Mouse (Mus musculus) heart, embryonic 15.5 days (tissue): ENCODE results near the gene Cct5. TPM values are rescaled to one million over a fixed set of nuclear protein-coding genes. Genes with fewer than 3 reads are reported as not detected.

Experiments used
- ATAC-seq: fragments of 200-750 bp; cut with Nextera tagmentation; replicated peaks from 2 replicates; pipeline ENCODE4 v1.8.0; 2017; ENCODE audit warnings: low read depth, moderate TSS enrichment; ENCODE audit not compliant: insufficient number of reproducible peaks, insufficient read depth, low FRiP score
- H3K27ac ChIP-seq: fragments of 300-500 bp; sonication (generic); 2 replicates; pipeline ENCODE4 v1.5.1; 2015; ENCODE audit warnings: mild to moderate bottlenecking, inconsistent platforms
- H3K27me3 ChIP-seq: fragments of 300-500 bp; sonication (generic); 2 replicates; pipeline ENCODE4 v1.6.1; 2015; ENCODE audit warnings: inconsistent platforms
- H3K36me3 ChIP-seq: fragments of 300-500 bp; sonication (generic); 2 replicates; pipeline ENCODE4 v1.6.1; 2015; ENCODE audit warnings: mild to moderate bottlenecking, inconsistent platforms
- H3K4me1 ChIP-seq: fragments of 300-500 bp; sonication (generic); replicated peaks from 2 replicates; pipeline ENCODE4 v1.6.1; 2015; ENCODE audit warnings: inconsistent platforms
- H3K4me2 ChIP-seq: fragments of 300-500 bp; sonication (generic); 2 replicates; pipeline ENCODE4 v1.6.1; 2015; ENCODE audit warnings: inconsistent platforms, mild to moderate bottlenecking, moderate library complexity
- H3K4me3 ChIP-seq: fragments of 300-500 bp; sonication (generic); 2 replicates; pipeline ENCODE4 v1.5.1; 2015; ENCODE audit warnings: mild to moderate bottlenecking, inconsistent platforms
- H3K9ac ChIP-seq: fragments of 300-500 bp; sonication (generic); 2 replicates; pipeline ENCODE4 v1.6.1; 2015; ENCODE audit warnings: mild to moderate bottlenecking, inconsistent platforms
- H3K9me3 ChIP-seq: fragments of 300-500 bp; sonication (generic); replicated peaks from 2 replicates; pipeline ENCODE4 v1.6.1; 2016; ENCODE audit warnings: inconsistent platforms
- WGBS: fragments of 180-500 bp; shearing (Covaris S2); methylation state at CpG from one replicate; pipeline ENCODE4 v1.1.7; 2015; ENCODE audit warnings: mixed read lengths; 5-methylcytosine and 5-hydroxymethylcytosine counted together
- polyA plus RNA-seq: library from polyadenylated mRNA; unstranded; fragments of >200 nt; fragmentation: Nextera tagmentation; extraction: Ambion mirVana; gene quantifications from 2 replicates; pipeline ENCODE4 v1.2.1, GENCODE M21; 2015

Gene Cct5
- 312 and 334 TPM in 2 replicates for polyA plus RNA-seq

DNA sequence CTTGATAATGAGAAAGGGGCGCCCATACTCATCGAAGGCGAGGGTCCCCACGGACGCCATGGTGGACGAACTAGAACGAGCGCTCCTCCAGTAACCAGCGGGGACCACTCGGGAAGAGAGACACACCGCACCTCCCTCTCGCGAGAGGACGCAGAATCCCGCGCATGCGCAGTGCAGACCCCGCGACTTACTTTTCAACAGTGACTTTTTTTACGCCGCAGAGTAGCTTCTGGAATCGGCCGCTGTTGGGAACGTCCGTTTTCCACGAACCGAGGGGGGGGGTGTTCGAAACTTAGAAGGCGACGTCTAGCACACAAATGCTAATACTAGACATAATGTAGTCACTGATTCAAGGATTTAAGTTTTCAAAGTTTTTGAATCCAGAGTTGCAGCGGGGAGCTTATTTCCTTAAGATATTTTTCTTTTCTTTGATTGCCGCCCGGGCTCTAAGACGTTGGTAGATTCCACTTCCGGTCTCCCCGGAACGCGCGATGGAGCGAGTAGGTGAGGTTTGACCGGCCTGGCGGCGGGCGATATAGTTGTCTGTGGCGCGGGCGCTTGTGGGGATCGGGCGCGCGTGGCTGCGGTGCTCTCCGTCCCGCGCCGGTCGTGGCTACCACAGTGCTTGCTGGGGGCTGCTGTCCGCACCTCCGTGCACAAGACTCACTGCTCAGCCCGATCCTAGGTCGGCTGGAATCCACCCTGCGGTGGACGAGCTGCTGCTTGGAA is at the start of gene Cct5, which contains the start of gene Fam173b:
Gene Cct5 (minus strand): TSS at position 159 of the 729 bp plus-strand sequence.
Gene Fam173b (plus strand): TSS at position 207 of the 729 bp plus-strand sequence.
- Histone ChIP-seq H3K9me3 (no peaks in the 10 kb centered on the region), H3K36me3 (no peaks in the 10 kb centered on the region), H3K27me3 (no peaks in the 10 kb centered on the region), H3K9ac (peak within 1 kb of the TSS; percentile 96), H3K27ac (peak within 1 kb of the TSS; percentile 94), H3K4me1 (peaks cover 34% of the 10 kb centered on the region), H3K4me3 (peak within 1 kb of the TSS; percentile 76), H3K4me2 (peak within 1 kb of the TSS; percentile 78)
- peak; percentile 88 for ATAC-seq
- under 1% methylated on average over 63 of the region's 63 CpGs for WGBS

- no peaks in the 10 kb centered on the region for H3K9me3 ChIP-seq
Observed at GRCm38 (mm10) chr15:31650821-31651220, 49.2 kb upstream of the Cct5 start.

GRCm38 (mm10) chr15:31649691-31650090 is 48.1 kb upstream of the Cct5 start:
- no peak overlapping the region for H3K4me2 ChIP-seq
- no peak overlapping the region for H3K9ac ChIP-seq
- no peaks in the 10 kb centered on the region for H3K9me3 ChIP-seq
- 84% methylated on average over 12 of the region's 12 CpGs for WGBS
- no peaks in the 10 kb centered on the region for H3K36me3 ChIP-seq
- no peak for ATAC-seq
- H3K27me3 ChIP-seq, result no peaks in the 10 kb centered on the region
- H3K27ac ChIP-seq, result no peak overlapping the region
- H3K4me1 ChIP-seq, result no peaks in the 10 kb centered on the region
- no peak overlapping the region for H3K4me3 ChIP-seq

More at GRCm38 (mm10) chr15:31650821-31651220, 49.2 kb upstream of the Cct5 start:
- Histone ChIP-seq H3K4me3 (no peak overlapping the region), H3K27ac (no peak overlapping the region), H3K4me1 (no peaks in the 10 kb centered on the region), H3K9ac (no peak overlapping the region), H3K4me2 (no peak overlapping the region), H3K36me3 (no peaks in the 10 kb centered on the region), H3K27me3 (no peaks in the 10 kb centered on the region)
- 88% methylated on average over 7 of the region's 7 CpGs for WGBS
- no peak for ATAC-seq

DNA sequence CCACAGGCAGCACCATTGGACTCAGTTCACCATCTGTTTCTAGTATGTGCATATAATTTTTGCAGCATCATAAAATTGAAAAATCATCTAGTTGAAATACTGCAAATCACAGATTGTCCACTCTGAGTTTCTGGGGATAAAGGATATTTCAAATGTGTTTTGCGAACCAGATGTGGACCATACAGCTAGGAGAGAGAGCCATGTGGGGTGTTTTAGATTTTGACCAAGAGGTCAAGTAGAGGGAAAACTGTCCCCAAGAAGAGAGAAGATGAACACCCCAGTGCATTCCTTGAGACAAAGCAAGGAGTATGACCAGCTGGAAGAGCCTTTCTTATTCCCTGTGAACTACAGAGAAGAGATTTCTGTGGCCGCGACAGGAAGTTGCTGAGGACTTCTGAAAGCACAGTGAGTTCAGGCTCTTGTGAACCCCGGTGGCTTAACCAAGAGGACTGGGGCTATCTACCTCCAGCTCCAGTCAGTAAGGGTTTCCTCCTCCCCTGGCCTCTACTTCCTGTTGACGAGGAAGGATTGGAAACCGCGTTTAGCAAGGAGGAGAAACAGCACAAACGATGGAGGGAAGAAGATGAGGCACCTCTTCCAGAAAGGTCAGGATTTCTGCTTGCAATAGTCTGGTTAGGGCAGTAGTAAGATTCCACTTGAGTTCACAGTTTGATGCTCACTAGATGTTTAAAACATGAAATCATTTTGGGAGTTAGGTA is 46.4 kb upstream of the Cct5 start:
- Histone ChIP-seq H3K4me1 (no peaks in the 10 kb centered on the region), H3K4me2 (no peak overlapping the region), H3K9ac (no peak overlapping the region), H3K27ac (no peak overlapping the region), H3K36me3 (no peaks in the 10 kb centered on the region), H3K9me3 (no peaks in the 10 kb centered on the region), H3K4me3 (no peak overlapping the region), H3K27me3 (no peaks in the 10 kb centered on the region)
- 59% methylated on average over 8 of the region's 8 CpGs for WGBS
- ATAC-seq, result no peak

DNA sequence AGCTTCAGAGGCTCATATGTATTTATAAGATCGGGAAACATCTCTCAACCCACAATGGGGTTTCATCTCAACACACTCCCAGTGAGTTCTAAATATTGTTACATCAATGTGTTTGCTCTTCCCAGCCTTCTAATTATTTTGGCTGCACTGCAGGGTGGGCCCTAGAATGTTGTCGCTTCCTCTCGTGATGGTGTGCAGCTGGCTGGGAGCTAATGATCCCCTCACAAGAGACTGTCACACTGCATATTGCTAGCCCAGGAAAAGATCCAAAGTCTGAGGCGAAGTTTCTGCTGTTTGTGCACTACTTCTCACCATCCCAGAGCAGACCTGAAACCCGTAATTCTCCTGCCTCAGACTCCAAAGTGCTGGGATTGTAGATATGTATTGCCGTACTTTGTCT is 45.6 kb upstream of the Cct5 start:
- whole genome bisulfite sequencing, result 76% methylated on average over 6 of the region's 6 CpGs
- no peak overlapping the region for H3K9ac ChIP-seq
- H3K27me3 ChIP-seq, result no peaks in the 10 kb centered on the region
- no peak for ATAC-seq
- H3K4me2 ChIP-seq, result no peak overlapping the region
- H3K4me3 ChIP-seq, result no peak overlapping the region
- no peaks in the 10 kb centered on the region for H3K4me1 ChIP-seq
- no peak overlapping the region for H3K27ac ChIP-seq
- H3K9me3 ChIP-seq, result no peaks in the 10 kb centered on the region
- no peaks in the 10 kb centered on the region for H3K36me3 ChIP-seq

DNA sequence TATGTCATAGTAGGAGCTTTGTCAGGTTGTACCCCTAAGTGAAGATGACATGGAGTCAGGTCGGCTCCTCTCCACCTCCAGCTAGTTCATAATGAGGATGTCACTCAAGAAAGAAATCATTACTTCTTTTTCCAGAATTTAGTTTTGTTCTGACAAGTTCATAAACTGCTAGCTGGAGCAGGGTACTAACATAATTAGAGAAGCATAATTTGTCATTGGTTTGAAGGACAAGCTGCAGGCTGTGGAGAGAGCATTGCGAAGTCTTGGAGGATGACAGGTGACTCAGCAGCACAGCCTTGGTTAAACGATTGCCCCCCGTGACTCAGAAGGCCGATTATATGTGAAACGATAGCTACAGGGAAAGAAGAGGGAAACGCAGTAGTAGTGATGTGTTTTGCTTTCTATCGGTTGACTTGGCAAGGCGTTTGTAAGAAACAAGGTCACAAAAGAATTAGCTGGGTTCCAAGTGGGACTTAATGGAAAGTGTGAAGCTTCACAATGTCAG is 34.5 kb upstream of the Cct5 start:
- 71% methylated on average over 9 of the region's 9 CpGs for WGBS
- Histone ChIP-seq H3K9ac (no peak overlapping the region), H3K9me3 (no peaks in the 10 kb centered on the region), H3K36me3 (no peaks in the 10 kb centered on the region), H3K4me2 (no peak overlapping the region), H3K27ac (no peak overlapping the region), H3K4me3 (no peak overlapping the region), H3K27me3 (no peaks in the 10 kb centered on the region), H3K4me1 (peaks cover 4% of the 10 kb centered on the region; the same call in 1 of the 2 replicates)
- no peak for ATAC-seq

DNA sequence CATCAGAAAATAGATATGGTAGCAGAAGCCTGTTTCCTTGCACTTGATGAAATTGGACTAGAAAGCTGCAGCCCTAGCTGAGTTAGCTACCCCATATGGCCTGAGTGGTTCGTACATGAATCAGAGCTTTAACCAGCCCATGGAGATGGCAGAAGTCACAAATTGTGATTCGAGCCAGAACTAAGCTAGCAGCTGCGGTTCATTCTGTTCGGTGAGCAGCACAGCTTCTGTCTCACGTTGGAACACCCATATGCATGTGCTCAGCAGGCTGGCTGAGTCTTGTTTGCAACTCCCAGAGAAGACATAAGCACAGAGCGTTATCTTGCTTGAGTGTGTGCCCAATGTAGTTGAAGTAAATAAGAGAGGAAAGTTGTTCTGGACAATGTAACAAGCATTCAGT is 33.0 kb upstream of the Cct5 start:
- Histone ChIP-seq H3K36me3 (no peaks in the 10 kb centered on the region), H3K27ac (no peak overlapping the region), H3K9me3 (no peaks in the 10 kb centered on the region), H3K9ac (no peak overlapping the region), H3K27me3 (no peaks in the 10 kb centered on the region), H3K4me1 (peaks cover 4% of the 10 kb centered on the region; the same call in 1 of the 2 replicates), H3K4me2 (no peak overlapping the region), H3K4me3 (no peak overlapping the region)
- WGBS, result 79% methylated on average over 6 of the region's 6 CpGs
- no peak for ATAC-seq

GRCm38 (mm10) chr15:31632478-31632877 is 30.9 kb upstream of the Cct5 start:
- no peaks in the 10 kb centered on the region for H3K27me3 ChIP-seq
- no peaks in the 10 kb centered on the region for H3K9me3 ChIP-seq
- no peak overlapping the region for H3K9ac ChIP-seq
- H3K4me1 ChIP-seq, result peaks cover 4% of the 10 kb centered on the region; the same call in 1 of the 2 replicates
- no peaks in the 10 kb centered on the region for H3K36me3 ChIP-seq
- ATAC-seq, result no peak
- H3K4me3 ChIP-seq, result no peak overlapping the region
- H3K27ac ChIP-seq, result no peak overlapping the region
- 68% methylated on average over 4 of the region's 4 CpGs for WGBS
- no peak overlapping the region for H3K4me2 ChIP-seq

- WGBS, result 73% methylated on average over 12 of the region's 12 CpGs
- no peaks in the 10 kb centered on the region for H3K36me3 ChIP-seq
- ATAC-seq, result no peak
Observed at GRCm38 (mm10) chr15:31631396-31631858, 29.8 kb upstream of the Cct5 start.

DNA sequence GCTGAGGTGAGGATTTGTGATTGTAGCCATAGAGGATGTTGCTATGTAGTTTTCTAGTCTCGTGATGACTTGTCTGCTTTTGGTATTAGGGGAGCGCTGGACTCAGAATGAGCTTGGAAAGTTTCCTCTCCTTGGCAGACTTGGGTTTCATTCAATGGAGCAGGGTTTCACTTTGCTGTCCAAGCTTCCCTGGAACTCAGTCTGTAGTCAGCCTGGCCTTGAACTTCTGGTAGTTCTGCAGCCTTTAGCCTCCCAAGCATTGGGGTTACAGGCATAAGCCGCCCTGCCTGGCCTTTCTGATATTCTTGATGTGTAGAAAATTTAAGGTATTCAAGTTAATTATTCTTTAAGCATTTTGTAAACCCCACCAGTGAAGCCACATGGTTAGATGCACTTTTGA is 28.0 kb upstream of the Cct5 start:
- no peaks in the 10 kb centered on the region for H3K36me3 ChIP-seq
- no peaks in the 10 kb centered on the region for H3K9me3 ChIP-seq
- ATAC-seq, result no peak
- 89% methylated on average over 3 of the region's 3 CpGs for WGBS
- H3K9ac ChIP-seq, result no peak overlapping the region
- H3K4me1 ChIP-seq, result peaks cover 4% of the 10 kb centered on the region; the same call in 1 of the 2 replicates
- H3K27me3 ChIP-seq, result no peaks in the 10 kb centered on the region
- no peak overlapping the region for H3K4me2 ChIP-seq
- no peak overlapping the region for H3K4me3 ChIP-seq
- no peak overlapping the region for H3K27ac ChIP-seq

More at GRCm38 (mm10) chr15:31631396-31631858, 29.8 kb upstream of the Cct5 start:
- H3K27ac ChIP-seq, result no peak overlapping the region
- H3K9me3 ChIP-seq, result no peaks in the 10 kb centered on the region
- H3K27me3 ChIP-seq, result no peaks in the 10 kb centered on the region
- H3K4me1 ChIP-seq, result peaks cover 4% of the 10 kb centered on the region; the same call in 1 of the 2 replicates
- H3K4me3 ChIP-seq, result no peak overlapping the region
- H3K4me2 ChIP-seq, result no peak overlapping the region
- no peak overlapping the region for H3K9ac ChIP-seq

GRCm38 (mm10) chr15:31628180-31628579 is 26.6 kb upstream of the Cct5 start:
- H3K4me2 ChIP-seq, result no peak overlapping the region
- no peak overlapping the region for H3K27ac ChIP-seq
- WGBS, result 81% methylated on average over 10 of the region's 10 CpGs
- no peak for ATAC-seq
- no peak overlapping the region for H3K4me3 ChIP-seq
- no peaks in the 10 kb centered on the region for H3K27me3 ChIP-seq
- no peaks in the 10 kb centered on the region for H3K36me3 ChIP-seq
- H3K9ac ChIP-seq, result no peak overlapping the region
- peaks cover 4% of the 10 kb centered on the region; the same call in 1 of the 2 replicates for H3K4me1 ChIP-seq
- H3K9me3 ChIP-seq, result no peaks in the 10 kb centered on the region
